Mouse (Mus musculus): ENCODE measurements around the gene Car7. TPM values are rescaled to one million over a fixed set of nuclear protein-coding genes. Genes with fewer than 3 reads are reported as not detected.

The Car7 gene
- polyA plus RNA-seq, 1 experiment from 2014 or later = 4.6 TPM

GRCm38 (mm10) chr8:104590284-104590683 is 55.8 kb downstream of the Car7 start:
- Histone ChIP-seq H3K9me3 (replicated peaks; ENCODE audit: control insufficient read depth, low read length, poor library complexity, severe bottlenecking) (peaks cover 2% of the 10 kb centered on the region; the same call in 1 of the 2 replicates), H3K9ac (ENCODE audit: low read depth, low read length) (no peak overlapping the region), H3K4me2 (ENCODE audit: low read length) (no peak overlapping the region), H3K4me1 (ENCODE audit: control insufficient read depth, insufficient read depth, low read length) (peaks cover 6% of the 10 kb centered on the region), H3K27me3 (ENCODE audit: control insufficient read depth, insufficient read depth, low read depth, low read length) (no peaks in the 10 kb centered on the region), H3K36me3 (ENCODE audit: control insufficient read depth, insufficient read depth, low read length) (peaks cover 7% of the 10 kb centered on the region), H3K4me3 (ENCODE audit: low read depth, low read length) (no peak overlapping the region), H3K27ac (ENCODE audit: low read length) (no peak overlapping the region)
- no peak for ATAC-seq
- 93% methylated on average over 3 of the region's 3 CpGs for WGBS

- Histone ChIP-seq H3K4me1 (ENCODE audit: control insufficient read depth, insufficient read depth, low read length) (peaks cover 6% of the 10 kb centered on the region), H3K36me3 (ENCODE audit: control insufficient read depth, insufficient read depth, low read length) (peaks cover 11% of the 10 kb centered on the region), H3K9ac (ENCODE audit: low read depth, low read length) (peak within 1 kb of the TSS; percentile 66), H3K4me2 (ENCODE audit: low read length) (peak within 1 kb of the TSS; percentile 91), H3K27ac (ENCODE audit: low read length) (peak within 1 kb of the TSS; percentile 84), H3K9me3 (replicated peaks; ENCODE audit: control insufficient read depth, low read length, poor library complexity, severe bottlenecking) (no peaks in the 10 kb centered on the region), H3K27me3 (ENCODE audit: control insufficient read depth, insufficient read depth, low read depth, low read length) (no peaks in the 10 kb centered on the region), H3K4me3 (ENCODE audit: low read depth, low read length) (peak within 1 kb of the TSS; percentile 58)
- peak; percentile 98 for ATAC-seq
- under 1% methylated on average over 44 of the region's 44 CpGs for WGBS
These were observed 56.8 kb downstream of the Car7 start, which contains the start of gene Pdp2 for GRCm38 (mm10) chr8:104591133-104591834. Gene Pdp2, plus strand, starts transcription at chr8:104591451.

- peak overlapping the region; percentile 91 for H3K4me2 ChIP-seq (ENCODE audit: low read length)
- WGBS = 1% methylated on average over 9 of the region's 9 CpGs
- no peaks in the 10 kb centered on the region for H3K9me3 ChIP-seq (replicated peaks; ENCODE audit: control insufficient read depth, low read length, poor library complexity, severe bottlenecking)
- peaks cover 6% of the 10 kb centered on the region for H3K4me1 ChIP-seq (ENCODE audit: control insufficient read depth, insufficient read depth, low read length)
- peak overlapping the region; percentile 84 for H3K27ac ChIP-seq (ENCODE audit: low read length)
- H3K4me3 ChIP-seq (ENCODE audit: low read depth, low read length) = peak overlapping the region; percentile 58
- ATAC-seq = peak; percentile 30
- peaks cover 13% of the 10 kb centered on the region for H3K36me3 ChIP-seq (ENCODE audit: control insufficient read depth, insufficient read depth, low read length)
- no peaks in the 10 kb centered on the region for H3K27me3 ChIP-seq (ENCODE audit: control insufficient read depth, insufficient read depth, low read depth, low read length)
- peak overlapping the region; percentile 66 for H3K9ac ChIP-seq (ENCODE audit: low read depth, low read length)
These were observed 57.4 kb downstream of the Car7 start for GRCm38 (mm10) chr8:104591856-104592255.

GRCm38 (mm10) chr8:104592566-104592965 is 58.1 kb downstream of the Car7 start:
- Histone ChIP-seq H3K4me1 (ENCODE audit: control insufficient read depth, insufficient read depth, low read length) (peaks cover 6% of the 10 kb centered on the region), H3K36me3 (ENCODE audit: control insufficient read depth, insufficient read depth, low read length) (peaks cover 13% of the 10 kb centered on the region), H3K27me3 (ENCODE audit: control insufficient read depth, insufficient read depth, low read depth, low read length) (no peaks in the 10 kb centered on the region), H3K9me3 (replicated peaks; ENCODE audit: control insufficient read depth, low read length, poor library complexity, severe bottlenecking) (no peaks in the 10 kb centered on the region), H3K9ac (ENCODE audit: low read depth, low read length) (no peak overlapping the region), H3K27ac (ENCODE audit: low read length) (no peak overlapping the region), H3K4me3 (ENCODE audit: low read depth, low read length) (no peak overlapping the region), H3K4me2 (ENCODE audit: low read length) (peak overlapping the region; percentile 91)
- WGBS = 64% methylated on average over 6 of the region's 6 CpGs
- ATAC-seq = no peak

GRCm38 (mm10) chr8:104593536-104594325 is 59.2 kb downstream of the Car7 start:
- 96% methylated on average over 31 of the region's 31 CpGs for WGBS
- no peak for ATAC-seq
- no peak overlapping the region for H3K27ac ChIP-seq (ENCODE audit: low read length)

GRCm38 (mm10) chr8:104594611-104595362 is 60.3 kb downstream of the Car7 start:
- H3K36me3 ChIP-seq (ENCODE audit: control insufficient read depth, insufficient read depth, low read length) = peaks cover 13% of the 10 kb centered on the region
- no peak overlapping the region for H3K9ac ChIP-seq (ENCODE audit: low read depth, low read length)
- H3K9me3 ChIP-seq (replicated peaks; ENCODE audit: control insufficient read depth, low read length, poor library complexity, severe bottlenecking) = no peaks in the 10 kb centered on the region
- no peak for ATAC-seq
- 96% methylated on average over 19 of the region's 19 CpGs for WGBS
- no peak overlapping the region for H3K4me2 ChIP-seq (ENCODE audit: low read length)
- no peak overlapping the region for H3K4me3 ChIP-seq (ENCODE audit: low read depth, low read length)
- peaks cover 6% of the 10 kb centered on the region for H3K4me1 ChIP-seq (ENCODE audit: control insufficient read depth, insufficient read depth, low read length)
- H3K27me3 ChIP-seq (ENCODE audit: control insufficient read depth, insufficient read depth, low read depth, low read length) = no peaks in the 10 kb centered on the region
- no peak overlapping the region for H3K27ac ChIP-seq (ENCODE audit: low read length)

More at GRCm38 (mm10) chr8:104593536-104594325, 59.2 kb downstream of the Car7 start:
- Histone ChIP-seq H3K36me3 (ENCODE audit: control insufficient read depth, insufficient read depth, low read length) (peaks cover 13% of the 10 kb centered on the region), H3K9me3 (replicated peaks; ENCODE audit: control insufficient read depth, low read length, poor library complexity, severe bottlenecking) (no peaks in the 10 kb centered on the region), H3K9ac (ENCODE audit: low read depth, low read length) (no peak overlapping the region), H3K4me2 (ENCODE audit: low read length) (no peak overlapping the region), H3K27me3 (ENCODE audit: control insufficient read depth, insufficient read depth, low read depth, low read length) (no peaks in the 10 kb centered on the region), H3K4me3 (ENCODE audit: low read depth, low read length) (no peak overlapping the region), H3K4me1 (ENCODE audit: control insufficient read depth, insufficient read depth, low read length) (peaks cover 6% of the 10 kb centered on the region)

- Histone ChIP-seq H3K27ac (ENCODE audit: low read length) (no peak overlapping the region), H3K9me3 (replicated peaks; ENCODE audit: control insufficient read depth, low read length, poor library complexity, severe bottlenecking) (no peaks in the 10 kb centered on the region), H3K36me3 (ENCODE audit: control insufficient read depth, insufficient read depth, low read length) (peaks cover 13% of the 10 kb centered on the region), H3K4me3 (ENCODE audit: low read depth, low read length) (no peak overlapping the region), H3K4me1 (ENCODE audit: control insufficient read depth, insufficient read depth, low read length) (peaks cover 4% of the 10 kb centered on the region; the same call in 1 of the 2 replicates), H3K27me3 (ENCODE audit: control insufficient read depth, insufficient read depth, low read depth, low read length) (no peaks in the 10 kb centered on the region; the same call in 1 of the 2 replicates), H3K9ac (ENCODE audit: low read depth, low read length) (no peak overlapping the region), H3K4me2 (ENCODE audit: low read length) (no peak overlapping the region)
- 86% methylated on average over 21 of the region's 21 CpGs for WGBS
- ATAC-seq = no peak
These were observed 61.5 kb downstream of the Car7 start for GRCm38 (mm10) chr8:104595773-104596536.

GRCm38 (mm10) chr8:104597656-104598055 is 63.2 kb downstream of the Car7 start:
- Histone ChIP-seq H3K27me3 (ENCODE audit: control insufficient read depth, insufficient read depth, low read depth, low read length) (no peaks in the 10 kb centered on the region; the same call in 1 of the 2 replicates), H3K27ac (ENCODE audit: low read length) (no peak overlapping the region), H3K4me1 (ENCODE audit: control insufficient read depth, insufficient read depth, low read length) (no peaks in the 10 kb centered on the region; the same call in none of the 2 replicates), H3K4me3 (ENCODE audit: low read depth, low read length) (no peak overlapping the region), H3K9ac (ENCODE audit: low read depth, low read length) (no peak overlapping the region), H3K9me3 (replicated peaks; ENCODE audit: control insufficient read depth, low read length, poor library complexity, severe bottlenecking) (no peaks in the 10 kb centered on the region), H3K36me3 (ENCODE audit: control insufficient read depth, insufficient read depth, low read length) (peaks cover 13% of the 10 kb centered on the region), H3K4me2 (ENCODE audit: low read length) (no peak overlapping the region)
- WGBS = 83% methylated on average over 6 of the region's 6 CpGs
- ATAC-seq = no peak

All from midbrain, embryonic 16.5 days (tissue).